Mouse (Mus musculus) T-cell, adult 2 months (primary cell): ENCODE results near the gene Cux1.

Experiments used
- DNase-seq: peaks from one replicate; pipeline ENCODE4 v3.0.0; 2022; ENCODE audit warnings: low spot score

Cux1 gene

DNA sequence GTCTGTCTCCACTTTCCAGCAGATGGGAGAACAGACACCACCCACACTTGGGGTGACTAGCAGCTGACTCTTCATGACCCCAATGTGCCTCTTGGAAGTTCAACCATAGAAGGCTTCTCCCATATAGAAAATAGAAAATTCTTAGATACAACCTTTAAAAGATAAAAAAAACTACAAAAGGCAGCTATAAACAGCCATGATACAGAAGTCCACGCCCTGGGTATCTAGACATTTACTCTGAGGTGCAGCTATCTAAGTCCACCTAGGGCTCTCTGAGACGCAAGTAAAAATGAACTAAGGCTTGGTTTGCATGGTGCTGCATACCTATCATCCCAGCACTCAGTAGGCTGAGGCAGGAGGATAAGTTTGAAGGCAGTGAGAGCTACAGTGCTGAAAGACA, 144.3 kb downstream of the Cux1 start:
- DNase-seq: no peak

DNA sequence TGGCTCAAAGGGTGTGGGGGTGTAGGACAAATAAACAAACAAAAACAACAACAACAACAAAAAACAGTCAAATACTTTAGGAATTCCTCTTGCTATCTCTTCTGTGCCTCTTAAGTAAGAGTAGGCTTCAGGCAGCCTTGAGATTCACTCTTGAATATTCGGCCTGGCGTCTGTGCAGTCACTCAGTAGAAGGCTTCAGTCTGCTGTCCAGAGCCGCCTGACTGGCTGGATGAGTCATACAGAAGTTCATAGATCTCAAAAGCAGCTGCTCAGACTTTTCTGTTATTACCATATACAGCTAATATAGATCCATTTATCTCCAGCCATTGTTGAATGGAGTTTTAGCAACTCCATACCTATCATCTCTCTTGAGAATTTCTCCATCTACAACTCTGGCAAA, 145.4 kb downstream of the Cux1 start:
- DNase-seq: no peak

DNA sequence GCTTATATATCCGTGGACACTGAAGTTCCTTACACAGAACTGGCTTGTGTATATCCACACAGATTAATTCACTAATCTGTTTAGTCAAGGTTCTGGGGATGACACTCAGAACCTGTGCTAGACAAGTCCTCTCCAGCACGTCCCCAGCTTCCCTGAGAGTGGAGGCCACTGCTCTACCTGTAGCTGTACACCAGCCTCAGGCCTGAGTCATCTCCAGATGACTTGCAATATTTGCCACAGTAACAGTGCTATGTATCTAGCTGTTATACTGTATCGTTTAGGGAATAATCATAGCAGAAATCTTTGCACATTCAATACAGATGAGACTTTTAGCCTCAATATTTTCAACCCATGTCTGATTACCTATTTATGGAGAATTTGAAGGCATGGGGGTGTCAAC, 146.0 kb downstream of the Cux1 start:
- no peak for DNase-seq

DNA sequence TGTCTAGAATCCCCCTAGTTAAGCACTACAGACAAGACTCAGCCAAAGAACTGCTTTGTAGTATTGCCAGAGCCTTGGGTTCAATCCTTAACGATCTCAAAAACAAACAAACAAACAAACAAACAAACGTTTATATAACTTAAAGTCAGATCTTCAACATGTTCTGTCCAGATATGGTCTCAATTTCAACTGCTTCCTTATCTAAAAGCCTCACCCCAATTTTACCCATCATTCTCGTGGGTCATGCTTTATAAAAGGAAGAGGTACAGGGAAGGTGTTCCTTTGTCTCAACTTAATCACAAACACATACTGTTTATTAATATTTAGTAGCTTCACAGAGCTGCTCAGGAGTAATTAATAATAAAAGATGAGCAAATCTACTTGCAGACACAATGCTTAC, 146.9 kb downstream of the Cux1 start:
- no peak for DNase-seq

DNA sequence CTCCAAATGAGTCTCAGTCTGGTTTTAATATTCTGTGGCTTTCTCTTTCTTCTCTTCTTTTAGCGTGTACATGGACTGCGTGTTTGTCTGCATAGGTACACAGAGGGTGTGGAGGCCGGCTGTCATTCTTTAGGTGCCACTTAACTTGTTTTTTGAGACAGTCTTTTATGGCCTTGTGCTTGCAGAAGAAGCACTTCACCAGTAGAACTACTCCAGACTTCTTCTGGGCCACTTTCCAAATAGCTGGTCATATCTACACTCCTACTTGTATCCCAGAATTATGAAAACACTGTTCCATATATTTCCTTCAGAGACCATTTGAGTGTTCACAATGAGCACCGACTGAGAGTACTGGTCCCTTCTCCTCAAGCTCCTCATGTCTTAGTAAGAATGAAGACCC, 149.4 kb downstream of the Cux1 start:
- no peak for DNase-seq

DNA sequence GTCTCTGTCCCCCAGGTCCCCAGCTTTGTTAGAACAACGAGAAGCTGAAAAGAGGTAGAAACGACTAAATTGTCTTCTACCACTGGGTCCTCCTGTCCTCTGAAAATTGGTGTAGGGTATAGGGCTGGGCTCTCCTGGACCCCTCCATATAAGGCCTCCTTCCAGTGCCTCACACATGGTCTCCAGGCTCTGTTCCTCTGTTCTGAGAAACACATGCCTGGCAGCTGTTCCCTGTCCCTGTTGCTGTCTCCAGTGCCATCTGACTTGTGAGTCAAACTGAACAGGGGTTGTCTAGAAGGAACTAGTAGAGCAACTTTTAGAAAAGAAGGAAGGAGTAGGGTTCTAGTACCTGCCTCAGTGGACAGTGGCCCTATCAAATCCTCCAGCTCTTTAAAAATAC, 152.8 kb downstream of the Cux1 start:
- no peak for DNase-seq

DNA sequence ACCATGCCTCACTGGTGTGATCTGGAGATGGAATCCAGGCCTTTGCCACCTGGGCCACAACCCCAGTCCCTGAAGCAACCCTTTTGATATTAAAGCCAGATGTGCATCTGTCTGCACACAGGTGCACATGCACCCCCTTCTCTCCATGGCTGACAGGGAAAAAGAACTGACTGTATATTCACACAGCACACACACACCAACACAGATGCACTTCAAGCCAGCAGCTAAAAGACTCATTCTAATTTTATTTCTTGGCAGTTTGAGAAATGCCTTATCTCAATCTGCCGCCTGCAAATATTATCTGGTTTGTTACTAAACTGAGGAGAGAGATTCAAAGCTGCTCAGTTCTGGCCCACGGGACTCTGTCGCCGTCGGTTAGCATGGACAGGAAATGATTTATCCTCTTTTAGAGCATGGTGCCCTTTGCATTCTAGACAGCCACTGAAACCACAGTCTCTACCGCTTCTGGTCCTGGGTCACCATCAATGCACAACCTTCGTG, 156.6 kb downstream of the Cux1 start:
- DNase-seq: no peak

DNA sequence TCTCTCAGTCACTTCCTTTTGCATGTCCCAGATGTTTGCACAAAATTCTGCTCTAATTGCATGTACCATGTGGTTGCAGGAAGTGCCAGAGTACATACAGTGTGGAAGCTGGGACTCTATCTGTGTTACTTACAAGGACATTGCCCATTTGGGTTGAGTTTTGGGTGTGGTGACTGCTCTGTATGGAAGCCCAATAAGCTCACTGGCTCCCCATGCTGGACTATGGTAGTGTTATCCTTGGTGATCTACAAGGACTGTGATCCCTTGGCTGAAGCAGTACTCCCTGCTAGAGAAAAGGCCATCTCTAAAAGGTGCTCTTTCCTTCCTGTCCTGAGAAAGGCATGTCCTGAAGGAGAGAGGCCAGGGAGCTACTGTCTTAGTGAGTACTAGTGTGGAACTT, 160.9 kb downstream of the Cux1 start:
- DNase-seq: no peak

DNA sequence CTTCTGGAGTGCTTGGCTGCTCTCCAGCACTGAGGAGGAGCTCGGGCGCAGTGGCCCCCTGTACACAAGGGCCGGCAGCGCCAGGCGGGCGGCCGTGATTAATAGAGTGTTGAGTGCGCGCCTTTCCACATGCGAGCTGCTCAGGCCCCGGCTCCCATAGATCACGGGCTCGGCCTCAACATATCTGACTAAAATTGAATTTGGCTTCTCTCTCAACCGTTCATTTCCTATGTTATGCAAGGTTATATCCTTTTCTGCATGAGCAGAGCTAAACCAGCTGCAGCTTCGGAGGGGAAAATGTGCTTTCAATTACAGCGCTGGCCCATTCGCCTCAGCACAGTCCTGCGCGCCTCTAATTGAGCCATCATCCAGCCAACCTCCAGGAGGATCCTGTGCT, 163.7 kb downstream of the Cux1 start:
- no peak for DNase-seq

DNA sequence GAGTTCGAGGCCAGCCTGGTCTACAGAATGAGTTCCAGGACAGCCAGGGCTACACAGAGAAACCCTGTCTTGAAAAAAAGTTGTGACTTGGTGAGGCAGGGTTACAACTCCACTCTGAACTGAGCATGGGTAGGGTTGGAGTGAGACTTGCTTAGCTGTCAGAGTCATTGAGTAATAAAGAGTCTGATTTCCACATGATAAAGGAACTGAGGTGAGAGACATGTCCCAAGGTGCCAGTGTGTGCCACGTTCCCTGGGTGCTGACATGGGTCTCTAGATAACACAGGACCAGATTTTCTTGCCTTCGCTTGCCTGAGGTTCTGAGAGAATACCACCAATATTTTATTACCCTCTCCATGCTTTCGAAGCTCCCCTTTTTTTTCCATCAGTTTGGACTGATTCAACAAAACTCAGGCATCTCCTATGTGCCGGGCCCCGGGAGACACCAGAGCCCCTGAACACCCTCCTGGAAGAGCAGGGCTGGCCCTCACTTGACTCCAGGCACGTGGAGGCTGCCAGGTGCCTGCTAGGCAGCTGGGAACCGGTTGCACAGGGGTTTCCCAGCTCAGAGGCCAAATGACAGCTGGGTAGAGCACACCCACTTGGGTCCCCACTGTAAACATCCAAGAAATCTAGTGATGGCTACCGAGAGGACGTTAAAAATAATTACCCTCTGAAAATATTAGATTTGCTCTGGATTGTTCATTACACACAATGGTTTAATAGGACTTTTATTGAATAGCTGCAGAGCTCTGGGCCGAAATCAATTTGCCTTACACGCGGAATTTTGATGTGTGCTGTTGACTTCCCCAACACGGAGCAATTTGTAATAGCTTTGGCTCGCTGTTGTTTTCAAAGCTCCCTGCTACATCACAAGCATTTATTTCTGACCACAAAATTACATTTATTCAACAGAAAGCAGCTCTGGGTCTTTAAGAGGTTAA, 164.4 kb downstream of the Cux1 start:
- DNase-seq: no peak

DNA sequence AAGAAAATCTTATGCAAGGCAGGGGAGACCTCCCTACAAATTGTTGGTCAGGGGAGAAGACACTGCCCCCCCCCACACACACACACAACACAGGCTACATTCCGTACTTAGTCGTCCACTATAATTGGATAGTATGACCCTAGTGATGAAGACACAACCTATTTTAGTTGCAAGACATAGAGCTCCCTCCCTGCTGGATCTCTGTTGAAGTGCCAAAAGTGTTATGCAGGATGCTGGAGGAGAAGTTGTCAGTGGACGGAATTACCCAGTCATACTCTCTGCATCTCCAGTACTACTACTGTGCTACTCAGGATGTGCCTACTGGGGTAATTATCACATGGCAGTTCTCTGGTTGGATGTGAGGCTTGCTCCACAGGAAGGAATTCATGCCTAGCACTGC, 168.6 kb downstream of the Cux1 start:
- no peak for DNase-seq

DNA sequence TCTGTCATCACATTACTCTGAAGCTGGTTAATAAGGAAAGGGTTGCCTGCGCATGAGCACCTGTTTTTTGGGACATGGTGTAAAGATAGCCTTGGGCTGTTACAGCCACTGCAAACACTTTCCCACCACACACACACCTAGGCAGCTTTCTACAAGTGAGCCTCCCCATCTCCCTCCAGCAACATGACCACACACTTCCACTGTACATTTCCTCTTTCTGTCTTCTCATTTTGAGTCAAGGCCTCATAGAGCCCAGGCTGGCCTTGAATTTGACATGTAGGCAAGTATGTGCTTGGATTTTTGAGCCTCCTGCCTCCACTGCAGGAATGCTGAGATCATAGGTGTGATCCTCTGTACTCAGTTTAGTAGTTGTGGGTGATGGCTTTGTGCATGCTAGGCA, 170.6 kb downstream of the Cux1 start:
- no peak for DNase-seq

DNA sequence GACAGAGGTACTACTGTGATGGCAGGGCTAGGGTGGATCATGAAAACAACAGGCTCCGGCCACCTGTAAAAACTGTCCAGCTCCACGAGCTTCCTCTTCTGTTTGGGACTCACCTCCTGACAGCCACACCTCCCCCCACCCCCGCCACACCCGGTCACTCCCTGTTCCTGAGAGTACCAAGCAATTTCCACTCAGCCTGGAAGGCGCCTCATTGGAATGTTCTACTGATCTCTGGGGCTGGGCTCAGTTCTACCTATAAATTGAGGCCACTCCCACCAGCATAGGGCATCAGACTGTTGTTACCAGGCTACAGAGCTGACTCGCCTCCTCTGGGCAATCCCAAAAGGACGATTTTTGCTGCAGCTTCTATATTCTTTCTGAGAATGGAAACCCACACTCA, 171.0 kb downstream of the Cux1 start:
- no peak for DNase-seq

DNA sequence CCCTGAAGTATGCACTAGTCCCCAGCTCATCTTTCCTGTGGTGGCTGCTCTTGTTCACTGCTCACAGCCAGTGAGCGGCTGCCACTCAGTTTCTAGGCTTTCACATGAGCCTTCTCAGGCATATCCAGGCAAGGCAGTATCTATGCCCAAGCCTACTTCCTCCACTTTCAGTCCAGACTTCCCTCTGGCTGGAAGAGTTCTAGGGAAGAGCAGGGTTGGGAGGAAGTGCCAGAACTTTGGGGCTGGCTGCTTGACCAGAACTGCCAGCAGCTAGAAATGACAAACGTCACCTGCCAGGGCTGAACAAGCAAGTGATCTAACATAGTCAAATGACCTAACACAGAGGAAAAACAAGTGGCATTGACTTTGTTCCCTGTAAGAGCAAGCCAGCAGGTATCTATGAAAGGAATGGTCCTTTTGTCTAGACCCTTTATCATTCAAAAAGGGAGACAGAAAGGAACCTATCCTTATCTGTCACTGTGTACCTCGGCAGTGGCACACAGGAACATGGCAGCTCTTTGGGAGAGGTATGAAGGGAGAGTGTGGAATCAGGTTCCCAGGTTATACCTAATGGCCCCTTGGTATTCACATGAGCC, 171.6 kb downstream of the Cux1 start:
- no peak for DNase-seq

DNA sequence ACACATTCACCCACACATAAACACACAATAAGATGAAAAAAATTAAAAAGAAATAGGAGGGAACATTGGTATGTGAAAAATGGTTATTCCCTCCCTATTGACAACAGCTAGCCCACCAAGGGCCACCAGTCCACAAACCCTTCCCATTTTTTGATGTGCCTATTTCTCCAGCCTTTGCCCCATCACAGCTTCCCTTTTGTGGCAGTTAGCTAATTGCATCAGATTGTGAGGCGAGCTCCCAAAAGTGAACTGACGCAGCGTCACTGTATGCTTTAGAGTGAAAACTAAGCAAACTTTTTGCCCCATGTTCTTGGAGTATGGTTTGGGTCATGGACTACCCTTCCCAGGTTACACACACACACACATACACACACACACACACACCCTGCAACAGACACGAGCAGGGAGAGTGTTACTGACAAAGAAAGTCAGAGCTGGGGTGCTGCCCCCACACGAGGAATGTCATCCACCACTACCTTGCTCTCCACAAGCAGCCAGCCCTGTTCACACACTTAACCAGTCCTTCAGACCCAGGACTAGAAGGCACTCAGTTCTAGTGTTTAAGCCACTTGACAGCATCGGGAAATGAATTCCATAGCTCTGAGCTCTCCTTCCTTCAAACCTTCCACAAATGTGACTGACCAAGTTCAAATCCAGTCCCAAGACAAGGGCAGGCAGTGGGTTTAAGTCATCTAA, 172.6 kb downstream of the Cux1 start:
- no peak for DNase-seq

DNA sequence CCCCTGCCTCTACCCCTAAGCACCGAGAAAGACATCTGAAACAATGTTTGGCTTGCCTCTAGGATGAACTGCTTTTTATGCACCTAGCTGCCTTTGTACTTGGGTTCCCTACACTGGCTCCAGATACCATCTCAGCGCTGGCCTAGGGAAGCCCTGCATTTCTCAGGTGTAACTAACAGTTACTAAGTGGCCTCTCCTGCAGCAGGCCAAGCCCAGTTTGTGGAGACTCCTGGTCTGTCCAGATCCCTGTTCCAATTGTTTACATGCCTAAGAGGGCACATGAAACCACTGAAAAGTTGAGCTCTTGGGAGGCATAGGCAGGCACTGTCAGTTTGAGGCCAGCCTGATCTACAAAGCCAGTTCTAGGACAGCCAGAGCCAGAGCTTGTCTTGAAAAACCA, 173.7 kb downstream of the Cux1 start:
- no peak for DNase-seq

DNA sequence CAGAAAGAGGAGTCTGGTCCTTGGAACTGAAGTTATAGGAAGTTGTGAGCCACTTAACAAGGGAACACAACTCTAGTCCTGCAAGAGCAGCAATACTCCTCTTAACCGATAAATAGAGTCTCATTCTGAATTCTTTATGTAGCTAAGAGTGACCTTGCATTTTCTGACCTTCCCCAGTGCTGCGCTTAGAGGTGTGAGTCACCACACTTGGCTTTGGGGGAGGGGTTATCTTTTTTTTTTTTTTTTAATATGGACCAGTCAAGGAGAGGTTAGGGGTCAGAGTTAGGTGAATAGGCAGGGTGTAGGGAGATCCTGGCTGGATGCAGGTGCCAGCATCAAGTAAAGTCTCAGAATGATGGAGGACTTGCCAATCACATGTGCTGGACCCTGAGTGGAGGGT, 180.5 kb downstream of the Cux1 start:
- no peak for DNase-seq

DNA sequence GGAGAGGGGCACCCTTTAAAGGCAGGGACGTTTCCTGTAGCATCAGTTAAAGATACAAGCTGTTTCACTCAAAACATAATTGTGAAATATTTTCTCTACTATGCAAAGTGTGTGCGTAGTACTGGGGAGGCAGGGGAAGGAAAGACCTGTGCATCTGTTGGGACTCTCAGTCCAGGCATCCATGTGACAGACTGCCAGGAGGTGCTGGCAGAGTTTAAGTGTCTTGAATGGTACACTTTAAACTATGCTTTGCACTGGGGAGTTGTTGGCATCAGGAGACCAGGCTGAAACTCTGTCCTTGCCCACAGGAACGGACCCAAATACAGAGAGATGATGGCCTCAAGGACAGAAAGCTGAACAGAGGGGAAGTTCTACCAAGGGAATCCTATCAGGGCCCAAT, 182.1 kb downstream of the Cux1 start:
- DNase-seq: no peak

DNA sequence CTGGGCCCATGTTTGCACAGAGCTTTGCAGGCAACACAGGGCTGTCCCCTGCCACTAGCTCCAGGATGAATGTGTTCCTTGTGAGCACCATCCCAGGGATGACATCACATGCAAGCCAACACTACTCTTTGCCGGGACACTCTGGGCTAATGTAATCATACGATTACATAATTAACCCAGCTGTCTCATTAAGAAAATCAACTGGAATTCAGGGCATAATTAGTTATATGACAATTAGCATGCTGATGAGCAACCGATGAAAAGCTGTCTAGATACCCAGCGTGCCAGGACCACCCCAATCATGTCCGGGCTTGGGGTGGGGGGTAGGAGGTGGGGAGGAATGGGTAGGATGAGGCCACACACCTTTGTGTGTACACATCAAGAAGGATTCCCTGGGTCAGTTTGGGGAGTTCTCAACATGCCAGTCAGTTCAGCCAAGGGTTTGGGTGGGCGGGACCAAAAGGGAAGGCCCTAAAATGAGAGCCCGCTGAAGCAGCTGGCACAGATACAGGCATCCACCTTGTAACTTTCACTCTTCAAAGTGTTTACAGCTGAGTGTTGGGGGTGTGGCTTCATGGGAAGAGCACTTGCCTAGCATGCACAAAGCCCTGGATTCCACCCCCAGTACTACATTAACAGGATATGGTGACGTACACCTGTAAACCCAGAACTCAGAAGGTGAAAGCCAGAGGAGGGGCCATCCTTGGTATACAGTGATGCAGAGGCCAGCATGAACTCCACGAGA, 184.9 kb downstream of the Cux1 start:
- DNase-seq: peak; percentile 4

DNA sequence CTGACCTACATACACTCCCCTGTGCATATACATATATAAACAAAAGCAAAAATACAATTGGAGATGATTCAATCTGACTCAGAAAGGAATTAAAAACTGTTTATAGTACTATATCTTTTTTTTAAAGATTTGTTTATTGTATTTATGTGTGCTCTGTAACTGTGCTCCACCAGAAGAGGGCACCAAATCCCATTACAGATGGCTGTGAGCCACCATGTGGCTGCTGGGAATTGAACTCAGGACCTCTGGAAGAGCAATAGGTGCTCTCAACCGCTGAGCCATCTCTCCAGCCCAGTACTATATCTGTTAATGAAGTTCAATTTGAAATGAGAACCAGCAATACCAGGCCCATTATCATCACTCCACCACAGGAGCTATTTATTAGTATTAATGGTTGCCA, 187.9 kb downstream of the Cux1 start:
- DNase-seq: no peak

DNA sequence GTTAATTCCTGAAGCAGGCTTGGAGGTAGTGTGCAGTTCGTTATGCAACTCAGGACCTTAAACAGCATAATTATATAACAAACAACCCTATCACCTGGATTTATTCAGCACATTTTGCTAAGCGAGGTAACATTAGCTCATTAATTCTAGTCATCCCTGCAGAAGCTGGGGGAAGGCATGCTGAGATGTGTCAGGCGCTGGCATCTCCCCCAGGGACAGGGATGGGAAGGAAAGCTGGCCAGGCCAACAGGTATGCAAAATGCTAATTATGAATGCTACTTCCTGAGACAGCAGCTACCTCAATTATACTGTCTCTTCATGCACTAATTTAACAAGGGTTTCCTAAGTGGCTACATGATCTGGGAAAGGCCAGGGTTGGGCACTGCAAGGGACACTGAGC, 190.2 kb downstream of the Cux1 start:
- DNase-seq: no peak

DNA sequence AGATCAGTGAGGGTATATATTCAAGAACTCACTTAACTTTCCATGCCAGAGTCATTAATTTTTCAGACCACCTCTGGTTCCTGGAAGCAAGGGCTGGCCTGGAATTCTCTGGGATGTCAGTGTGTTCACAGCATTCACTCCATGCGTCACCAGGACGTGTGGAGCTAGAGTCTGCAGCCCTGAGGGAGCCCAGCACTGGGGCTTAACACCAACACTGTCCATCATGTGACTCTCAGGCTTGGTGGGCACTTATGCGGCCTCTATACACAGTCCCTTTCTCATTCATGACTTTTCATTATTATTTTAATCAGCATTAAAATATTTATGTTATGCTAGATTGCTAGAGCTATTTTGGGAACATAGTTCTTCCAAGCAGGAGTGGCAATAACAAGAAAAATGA, 191.9 kb downstream of the Cux1 start:
- no peak for DNase-seq
